Mouse (Mus musculus): ENCODE results near the gene Mfsd12. TPM values are rescaled to one million over a fixed set of nuclear protein-coding genes. Genes with fewer than 3 reads are reported as not detected.

Mfsd12 gene
- polyA plus RNA-seq, 1 experiment from 2014 or later: 4.1 TPM

DNA sequence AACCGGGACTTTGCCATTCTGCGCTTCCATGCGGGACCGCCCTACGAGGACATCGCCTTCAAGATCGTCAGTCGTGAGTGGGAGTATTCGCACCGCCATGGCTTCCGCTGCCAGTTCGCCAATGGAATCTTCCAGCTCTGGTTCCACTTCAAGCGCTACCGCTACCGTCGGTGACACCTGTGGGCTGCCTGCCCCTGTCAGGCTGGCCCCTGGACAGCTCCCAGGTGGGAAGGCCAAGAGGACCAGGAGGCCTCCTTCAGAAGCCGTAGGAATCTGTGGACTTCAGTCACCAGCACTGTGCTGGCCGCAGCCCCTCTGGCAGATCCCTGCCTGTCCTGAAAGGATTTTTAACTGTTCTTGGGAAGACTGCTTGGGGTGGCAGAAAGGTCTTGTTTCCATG is 31.5 kb upstream of the Mfsd12 start:
- Histone ChIP-seq H3K4me3 (ENCODE audit: low read depth, low read length) (no peak overlapping the region), H3K27me3 (replicated peaks; ENCODE audit: control insufficient read depth, insufficient read depth, low read length) (no peaks in the 10 kb centered on the region), H3K9ac (ENCODE audit: low read length) (no peak overlapping the region), H3K36me3 (ENCODE audit: control insufficient read depth, insufficient read depth, low read length) (peaks cover 57% of the 10 kb centered on the region), H3K4me1 (ENCODE audit: control insufficient read depth, insufficient read depth, low read length) (no peaks in the 10 kb centered on the region; the same call in 1 of the 2 replicates), H3K9me3 (replicated peaks; ENCODE audit: control insufficient read depth, low read length) (no peaks in the 10 kb centered on the region), H3K27ac (ENCODE audit: low read depth, low read length) (no peak overlapping the region), H3K4me2 (ENCODE audit: low read length) (no peak overlapping the region)
- DNase-seq (ENCODE audit: low spot score) (no peak), ATAC-seq (no peak)
- WGBS: 96% methylated on average over 18 of the region's 18 CpGs

DNA sequence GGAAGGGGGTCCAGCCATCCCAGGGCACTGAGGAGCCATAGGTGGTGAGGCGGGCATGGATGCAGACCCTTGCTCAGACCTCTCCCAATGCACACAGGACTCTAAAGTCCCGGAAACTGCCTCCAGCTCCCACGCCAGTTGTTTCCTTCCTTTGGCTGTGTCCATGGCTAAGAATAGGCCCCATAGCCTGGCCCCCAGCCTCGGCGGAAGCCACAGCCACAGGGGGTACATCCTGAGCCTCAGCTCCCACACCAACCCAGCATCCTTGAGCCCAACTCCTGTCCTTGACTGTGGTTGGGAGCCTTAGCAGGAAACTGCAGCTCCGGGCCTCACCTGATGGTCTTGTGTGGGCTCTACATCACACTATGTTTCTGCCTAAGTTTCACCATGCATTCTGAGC is 30.4 kb upstream of the Mfsd12 start:
- no peaks in the 10 kb centered on the region for H3K9me3 ChIP-seq (replicated peaks; ENCODE audit: control insufficient read depth, low read length)
- ATAC-seq (no peak), DNase-seq (ENCODE audit: low spot score) (no peak)
- no peaks in the 10 kb centered on the region; the same call in 1 of the 2 replicates for H3K4me1 ChIP-seq (ENCODE audit: control insufficient read depth, insufficient read depth, low read length)
- 92% methylated on average over 6 of the region's 6 CpGs for WGBS
- no peak overlapping the region for H3K4me3 ChIP-seq (ENCODE audit: low read depth, low read length)
- no peak overlapping the region for H3K9ac ChIP-seq (ENCODE audit: low read length)
- H3K27me3 ChIP-seq (replicated peaks; ENCODE audit: control insufficient read depth, insufficient read depth, low read length): no peaks in the 10 kb centered on the region
- H3K27ac ChIP-seq (ENCODE audit: low read depth, low read length): no peak overlapping the region
- H3K36me3 ChIP-seq (ENCODE audit: control insufficient read depth, insufficient read depth, low read length): peaks cover 57% of the 10 kb centered on the region
- H3K4me2 ChIP-seq (ENCODE audit: low read length): no peak overlapping the region

DNA sequence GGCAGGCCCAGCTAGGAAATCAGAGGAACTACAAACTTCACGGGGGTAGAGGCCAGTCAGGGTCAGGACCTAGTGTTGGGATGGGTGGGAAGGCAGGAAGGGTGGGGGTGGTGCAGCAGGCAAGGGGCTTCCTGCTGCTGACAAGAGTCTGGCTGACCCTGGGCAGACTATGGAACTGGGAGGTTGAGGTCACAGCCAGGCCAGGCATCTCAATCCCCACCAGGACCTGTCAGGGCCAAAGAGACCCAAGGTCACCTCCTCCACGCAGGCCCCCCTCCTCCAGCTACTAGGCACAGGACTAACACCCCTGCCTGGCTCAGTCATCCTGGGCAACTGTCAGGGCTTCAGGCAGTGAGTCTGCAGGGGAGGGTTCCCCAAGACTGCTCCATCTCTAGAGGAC is 29.3 kb upstream of the Mfsd12 start:
- 56% methylated on average over 2 of the region's 2 CpGs for WGBS
- peaks cover 48% of the 10 kb centered on the region for H3K36me3 ChIP-seq (ENCODE audit: control insufficient read depth, insufficient read depth, low read length)

DNA sequence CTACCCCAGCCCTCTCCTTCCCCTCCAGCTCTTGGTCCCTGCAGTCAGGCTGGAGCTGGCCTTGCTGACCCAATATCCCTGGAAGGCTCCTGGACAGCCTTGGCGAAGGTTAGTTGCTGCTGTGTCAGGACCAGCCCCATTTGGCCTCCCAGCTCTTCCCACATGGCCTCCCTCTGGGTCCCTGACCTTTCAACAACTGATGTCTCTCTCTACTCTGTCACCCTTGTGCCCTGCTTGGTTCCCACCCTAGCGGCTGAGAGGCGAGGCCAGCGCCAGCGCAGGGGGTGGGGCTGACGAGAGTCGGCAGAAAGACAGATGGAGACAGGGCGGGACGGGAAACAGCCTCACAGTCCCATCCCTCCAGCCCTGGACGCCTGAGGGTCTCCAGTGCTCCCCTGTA is 28.9 kb upstream of the Mfsd12 start, which contains the start of gene Tbxa2r:
Gene Tbxa2r, plus strand, starts transcription at position 346 of the 400 bp plus-strand sequence.
- H3K4me3 ChIP-seq (ENCODE audit: low read depth, low read length): no peak within 1 kb of the TSS
- WGBS: 15% methylated on average over 10 of the region's 10 CpGs
- DNase-seq (ENCODE audit: low spot score): no peak

More for the DNA sequence above, 29.3 kb upstream of the Mfsd12 start:
- Histone ChIP-seq H3K27ac (ENCODE audit: low read depth, low read length) (no peak overlapping the region), H3K9me3 (replicated peaks; ENCODE audit: control insufficient read depth, low read length) (no peaks in the 10 kb centered on the region), H3K27me3 (replicated peaks; ENCODE audit: control insufficient read depth, insufficient read depth, low read length) (peaks cover 9% of the 10 kb centered on the region; the same call in 1 of the 2 replicates), H3K9ac (ENCODE audit: low read length) (no peak overlapping the region), H3K4me2 (ENCODE audit: low read length) (no peak overlapping the region), H3K4me3 (ENCODE audit: low read depth, low read length) (no peak overlapping the region), H3K4me1 (ENCODE audit: control insufficient read depth, insufficient read depth, low read length) (no peaks in the 10 kb centered on the region)
- DNase-seq (ENCODE audit: low spot score) (no peak), ATAC-seq (no peak)

DNA sequence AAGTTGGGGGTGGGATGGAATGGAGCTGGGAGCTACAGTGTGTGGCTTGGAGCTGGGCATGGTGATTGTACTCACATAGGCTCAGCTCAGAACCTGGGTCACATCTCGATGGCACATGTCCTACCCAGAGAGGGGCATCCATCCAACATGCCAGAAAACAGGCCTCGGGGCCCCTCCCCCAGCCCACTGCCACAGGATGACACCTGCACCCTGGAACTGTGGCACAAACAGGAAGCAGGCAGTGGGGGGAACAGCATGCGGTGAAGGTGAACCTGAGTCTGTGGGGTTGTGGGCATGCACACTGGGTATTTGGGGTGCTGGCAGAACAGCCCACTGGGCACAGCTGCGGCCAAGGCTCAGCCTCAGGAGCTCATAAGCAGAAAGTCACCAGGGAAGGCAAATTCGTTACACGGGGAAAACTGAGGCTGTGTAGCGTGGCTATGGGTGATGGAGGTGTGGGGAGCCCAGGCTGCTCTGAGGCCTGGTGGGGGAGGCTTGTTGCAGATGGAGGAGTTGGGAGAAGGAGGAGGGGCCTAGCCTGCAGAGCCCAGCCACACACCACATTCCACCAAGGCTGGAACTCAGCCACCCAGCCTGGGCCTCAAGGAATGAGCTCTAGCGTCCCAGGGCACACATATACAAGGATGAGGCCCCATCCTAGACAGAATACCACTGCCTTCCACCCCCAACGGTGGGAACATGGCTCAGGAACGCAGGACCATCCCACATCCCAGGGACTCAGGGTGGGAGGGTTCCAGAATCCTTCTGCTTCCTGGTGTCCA is 27.9 kb upstream of the Mfsd12 start:
- Histone ChIP-seq H3K36me3 (ENCODE audit: control insufficient read depth, insufficient read depth, low read length) (peaks cover 34% of the 10 kb centered on the region), H3K9me3 (replicated peaks; ENCODE audit: control insufficient read depth, low read length) (no peaks in the 10 kb centered on the region), H3K4me1 (ENCODE audit: control insufficient read depth, insufficient read depth, low read length) (no peaks in the 10 kb centered on the region), H3K27me3 (replicated peaks; ENCODE audit: control insufficient read depth, insufficient read depth, low read length) (peaks cover 10% of the 10 kb centered on the region; the same call in 1 of the 2 replicates), H3K4me3 (ENCODE audit: low read depth, low read length) (no peak overlapping the region), H3K4me2 (ENCODE audit: low read length) (no peak overlapping the region), H3K9ac (ENCODE audit: low read length) (no peak overlapping the region), H3K27ac (ENCODE audit: low read depth, low read length) (no peak overlapping the region)
- DNase-seq (ENCODE audit: low spot score) (no peak), ATAC-seq (no peak)
- WGBS: 79% methylated on average over 10 of the region's 10 CpGs

More for the DNA sequence above, 28.9 kb upstream of the Mfsd12 start, which contains the start of gene Tbxa2r:
- H3K27me3 ChIP-seq (replicated peaks; ENCODE audit: control insufficient read depth, insufficient read depth, low read length): peaks cover 10% of the 10 kb centered on the region; the same call in 1 of the 2 replicates
- peaks cover 44% of the 10 kb centered on the region for H3K36me3 ChIP-seq (ENCODE audit: control insufficient read depth, insufficient read depth, low read length)
- ATAC-seq: no peak
- H3K4me2 ChIP-seq (ENCODE audit: low read length): no peak within 1 kb of the TSS
- no peak within 1 kb of the TSS for H3K9ac ChIP-seq (ENCODE audit: low read length)
- H3K9me3 ChIP-seq (replicated peaks; ENCODE audit: control insufficient read depth, low read length): no peaks in the 10 kb centered on the region
- no peaks in the 10 kb centered on the region for H3K4me1 ChIP-seq (ENCODE audit: control insufficient read depth, insufficient read depth, low read length)
- no peak within 1 kb of the TSS for H3K27ac ChIP-seq (ENCODE audit: low read depth, low read length)

DNA sequence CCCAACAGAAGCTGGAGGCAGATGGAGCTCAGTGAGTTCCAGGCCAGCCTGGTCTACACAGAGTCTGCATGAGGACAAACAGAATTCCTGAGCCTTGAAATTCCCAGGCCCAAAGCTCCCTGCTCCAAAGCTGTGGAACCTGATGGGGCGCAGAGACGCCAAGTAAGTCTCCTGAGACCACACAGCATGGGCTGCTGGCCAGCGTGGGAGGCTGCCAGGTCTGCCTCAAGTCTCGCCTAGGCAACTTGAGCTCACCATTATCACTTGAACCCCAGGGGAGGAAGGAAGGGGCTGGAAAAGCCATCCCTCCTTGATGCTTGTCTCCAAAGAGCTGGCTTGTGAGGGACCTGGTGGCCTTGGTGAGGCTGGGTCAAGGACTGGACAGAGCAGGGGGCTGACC is 27.3 kb upstream of the Mfsd12 start:
- no peak overlapping the region for H3K27ac ChIP-seq (ENCODE audit: low read depth, low read length)
- H3K4me1 ChIP-seq (ENCODE audit: control insufficient read depth, insufficient read depth, low read length): no peaks in the 10 kb centered on the region
- 62% methylated on average over 4 of the region's 4 CpGs for WGBS
- DNase-seq (ENCODE audit: low spot score) (no peak), ATAC-seq (no peak)
- no peaks in the 10 kb centered on the region for H3K9me3 ChIP-seq (replicated peaks; ENCODE audit: control insufficient read depth, low read length)
- no peak overlapping the region for H3K9ac ChIP-seq (ENCODE audit: low read length)
- H3K36me3 ChIP-seq (ENCODE audit: control insufficient read depth, insufficient read depth, low read length): peaks cover 28% of the 10 kb centered on the region
- H3K4me2 ChIP-seq (ENCODE audit: low read length): no peak overlapping the region
- H3K4me3 ChIP-seq (ENCODE audit: low read depth, low read length): no peak overlapping the region
- peaks cover 10% of the 10 kb centered on the region; the same call in 1 of the 2 replicates for H3K27me3 ChIP-seq (replicated peaks; ENCODE audit: control insufficient read depth, insufficient read depth, low read length)

DNA sequence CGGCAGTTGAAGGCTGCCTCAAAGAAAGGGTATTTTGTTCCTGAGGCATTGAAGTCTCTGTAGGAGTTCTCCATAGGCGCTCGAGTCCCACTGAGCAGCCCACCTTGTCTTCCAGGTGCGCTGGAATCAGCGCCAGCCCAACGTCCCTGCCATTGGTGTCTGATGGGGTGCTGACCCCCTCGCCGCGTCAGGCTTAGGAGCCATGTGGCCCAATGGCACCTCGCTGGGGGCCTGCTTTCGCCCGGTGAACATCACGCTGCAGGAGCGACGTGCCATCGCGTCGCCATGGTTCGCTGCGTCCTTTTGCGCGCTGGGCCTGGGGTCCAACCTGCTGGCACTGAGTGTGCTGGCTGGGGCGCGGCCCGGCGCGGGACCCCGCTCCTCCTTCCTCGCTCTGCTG is 25.0 kb upstream of the Mfsd12 start:
- no peak for ATAC-seq

DNA sequence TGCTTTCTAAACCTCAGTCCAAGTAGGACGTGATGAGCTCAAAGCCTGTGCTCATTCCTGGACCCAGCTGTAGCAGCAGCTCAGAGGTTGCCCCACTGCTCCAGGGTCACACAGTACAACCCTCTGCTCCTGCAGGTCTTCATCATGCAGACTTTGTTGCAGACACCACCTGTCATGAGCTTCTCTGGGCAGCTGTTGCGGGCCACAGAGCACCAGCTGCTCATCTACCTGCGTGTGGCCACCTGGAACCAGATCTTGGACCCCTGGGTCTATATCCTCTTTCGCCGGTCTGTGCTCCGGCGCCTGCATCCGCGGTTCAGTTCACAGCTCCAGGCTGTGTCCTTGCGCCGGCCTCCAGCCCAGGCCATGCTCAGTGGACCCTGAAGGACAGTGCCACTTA is 23.0 kb upstream of the Mfsd12 start:
- ATAC-seq: no peak
- WGBS: 68% methylated on average over 11 of the region's 11 CpGs
- Histone ChIP-seq H3K27ac (ENCODE audit: low read depth, low read length) (no peak overlapping the region), H3K27me3 (replicated peaks; ENCODE audit: control insufficient read depth, insufficient read depth, low read length) (peaks cover 10% of the 10 kb centered on the region; the same call in 1 of the 2 replicates), H3K9me3 (replicated peaks; ENCODE audit: control insufficient read depth, low read length) (no peaks in the 10 kb centered on the region), H3K36me3 (ENCODE audit: control insufficient read depth, insufficient read depth, low read length) (no peaks in the 10 kb centered on the region), H3K4me2 (ENCODE audit: low read length) (no peak overlapping the region), H3K9ac (ENCODE audit: low read length) (no peak overlapping the region), H3K4me3 (ENCODE audit: low read depth, low read length) (no peak overlapping the region), H3K4me1 (ENCODE audit: control insufficient read depth, insufficient read depth, low read length) (no peaks in the 10 kb centered on the region)
- no peak for DNase-seq (ENCODE audit: low spot score)

More for the DNA sequence above, 25.0 kb upstream of the Mfsd12 start:
- no peak overlapping the region for H3K4me2 ChIP-seq (ENCODE audit: low read length)
- no peak for DNase-seq (ENCODE audit: low spot score)
- no peak overlapping the region for H3K9ac ChIP-seq (ENCODE audit: low read length)
- H3K36me3 ChIP-seq (ENCODE audit: control insufficient read depth, insufficient read depth, low read length): peaks cover 5% of the 10 kb centered on the region; the same call in 1 of the 2 replicates
- H3K4me3 ChIP-seq (ENCODE audit: low read depth, low read length): no peak overlapping the region
- WGBS: 19% methylated on average over 29 of the region's 29 CpGs
- no peaks in the 10 kb centered on the region for H3K9me3 ChIP-seq (replicated peaks; ENCODE audit: control insufficient read depth, low read length)
- peaks cover 10% of the 10 kb centered on the region; the same call in 1 of the 2 replicates for H3K27me3 ChIP-seq (replicated peaks; ENCODE audit: control insufficient read depth, insufficient read depth, low read length)
- H3K4me1 ChIP-seq (ENCODE audit: control insufficient read depth, insufficient read depth, low read length): no peaks in the 10 kb centered on the region
- H3K27ac ChIP-seq (ENCODE audit: low read depth, low read length): no peak overlapping the region

Measured in forebrain, embryonic 14.5 days (tissue).